Mouse (Mus musculus): ENCODE measurements around the gene Ajuba. TPM values are rescaled to one million over a fixed set of nuclear protein-coding genes. Genes with fewer than 3 reads are reported as not detected.

Gene Ajuba
- total RNA-seq, 2 experiments from 2014 or later: 5.7 to 5.8 TPM

DNA sequence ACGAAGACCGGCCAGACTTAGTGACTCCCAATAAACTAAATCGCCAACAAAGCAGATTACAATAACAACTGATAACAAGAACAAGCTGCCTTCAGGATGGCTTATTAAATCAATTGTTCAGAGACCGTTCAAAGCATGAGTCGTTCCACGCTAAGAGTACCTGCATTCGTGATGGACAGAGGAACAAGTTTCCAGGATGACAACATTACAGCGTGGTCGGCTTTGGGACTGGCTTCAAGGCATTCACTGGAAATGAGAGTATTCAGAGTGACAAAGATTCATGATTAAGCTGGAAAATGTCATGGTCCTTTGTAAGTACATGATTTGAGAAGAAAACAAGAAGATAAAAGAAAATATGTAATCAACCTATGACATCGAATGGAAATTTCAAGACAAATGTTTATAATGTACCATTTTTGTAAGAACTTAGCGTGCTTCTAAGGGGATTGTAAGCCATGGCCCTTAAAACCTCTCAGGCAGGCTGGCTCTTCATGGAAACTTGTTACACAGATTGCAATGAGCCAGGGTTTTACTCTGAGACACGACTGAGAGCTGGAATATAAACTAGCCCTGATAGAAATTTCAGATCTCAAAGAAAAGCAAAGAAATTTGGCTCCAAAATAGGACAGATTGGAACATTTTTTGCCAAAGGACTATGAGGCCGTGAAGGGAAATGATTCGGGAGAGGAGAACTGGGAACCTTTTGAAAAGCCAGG, 16.7 kb downstream of the Ajuba start:
- intact Hi-C loops (cut with DNase I; ENCODE audit: low total_unique reads): no loop called here
- no peak for DNase-seq

DNA sequence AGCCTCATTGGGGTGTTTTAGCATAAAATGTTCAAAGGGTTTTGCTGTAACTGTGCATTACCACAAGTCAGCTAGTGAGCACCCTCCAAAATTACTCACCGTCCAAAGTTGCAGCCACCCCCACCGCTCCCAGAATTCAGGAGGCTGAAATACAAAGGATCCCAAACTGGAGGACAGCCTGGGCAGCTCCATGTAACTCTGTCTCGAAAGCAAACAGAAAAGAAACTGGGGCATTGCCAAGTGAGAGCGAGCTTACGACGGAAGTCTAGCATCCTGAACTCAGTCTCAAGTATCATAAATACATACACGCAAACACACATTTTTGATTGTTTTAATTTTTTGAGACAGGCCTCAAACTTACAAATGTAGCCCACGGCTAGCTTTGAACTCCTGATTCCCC, 20.0 kb downstream of the Ajuba start:
- intact Hi-C loops (cut with DNase I; ENCODE audit: low total_unique reads): no loop called here

DNA sequence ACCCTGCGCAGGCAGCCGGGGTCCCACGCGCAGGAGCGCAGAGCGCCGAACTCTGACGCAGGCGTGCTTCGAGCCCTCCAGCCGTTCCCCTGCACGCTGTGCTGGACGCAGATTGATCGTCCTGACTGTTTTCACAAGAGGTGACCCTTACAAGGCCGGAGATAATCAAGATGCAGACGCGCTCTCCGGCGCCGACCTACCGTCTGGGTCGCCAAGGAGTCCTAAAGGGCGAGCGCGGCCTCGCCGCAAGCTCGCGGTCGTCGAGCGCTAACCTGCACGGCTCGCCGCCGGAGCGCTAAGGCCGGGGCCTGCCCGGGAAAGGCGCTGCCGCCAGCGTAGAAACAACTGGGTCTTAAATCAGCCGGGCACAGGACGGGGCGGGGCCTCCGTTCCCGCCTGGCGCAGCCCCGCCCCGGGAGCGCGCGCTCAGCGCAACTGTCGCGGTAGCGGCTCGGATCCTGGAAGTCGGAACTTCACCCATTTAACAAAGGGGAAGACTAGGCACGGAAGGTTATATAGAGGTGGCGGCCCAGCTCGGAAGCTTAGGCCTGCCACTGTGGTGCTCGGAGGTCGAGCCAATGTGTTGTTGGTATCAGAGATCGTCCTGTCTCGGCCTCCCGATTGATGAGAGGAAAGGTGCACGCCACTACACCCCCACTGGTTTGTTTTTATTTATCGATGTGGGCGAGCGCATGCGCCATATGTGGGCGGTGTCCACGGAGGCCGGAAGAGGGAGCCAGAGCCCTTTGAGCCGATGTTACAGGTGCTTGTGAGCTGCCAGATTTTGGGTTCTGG, 23.2 kb downstream of the Ajuba start, which contains the start of gene Haus4:
Gene Haus4 (minus strand): TSS at position 642 of the 795 bp plus-strand sequence.
- peak; percentile 81 for DNase-seq
- intact Hi-C loops (cut with DNase I; ENCODE audit: low total_unique reads): no loop called here

More for the DNA sequence above, 20.0 kb downstream of the Ajuba start:
- no peak for DNase-seq

DNA sequence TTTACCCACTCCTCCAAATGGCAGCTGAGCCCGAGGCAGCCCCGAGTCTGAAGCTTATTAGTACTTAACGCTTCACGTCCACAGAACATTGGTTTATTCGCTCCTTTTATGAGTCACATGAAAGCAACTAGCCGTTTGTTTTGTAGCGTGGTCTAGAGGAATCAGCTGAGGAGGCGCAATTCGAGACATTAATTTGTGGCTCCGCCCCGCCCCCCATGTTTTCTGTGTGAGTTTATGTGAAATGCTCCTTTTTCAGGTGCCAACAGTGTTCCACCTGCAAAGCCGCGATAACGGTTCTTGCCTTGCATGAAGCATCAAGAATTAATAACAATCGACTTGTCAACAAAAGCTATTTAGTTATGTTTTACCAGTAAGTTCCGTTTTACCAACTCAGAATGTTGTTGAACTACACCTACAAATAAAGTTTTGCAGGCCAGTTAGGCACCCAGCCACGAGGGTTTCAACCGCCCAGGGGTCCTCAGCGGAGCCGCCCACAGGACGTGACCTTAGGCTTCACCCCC, 23.8 kb downstream of the Ajuba start:
- no peak for DNase-seq
- intact Hi-C loops (cut with DNase I; ENCODE audit: low total_unique reads): no loop called here

DNA sequence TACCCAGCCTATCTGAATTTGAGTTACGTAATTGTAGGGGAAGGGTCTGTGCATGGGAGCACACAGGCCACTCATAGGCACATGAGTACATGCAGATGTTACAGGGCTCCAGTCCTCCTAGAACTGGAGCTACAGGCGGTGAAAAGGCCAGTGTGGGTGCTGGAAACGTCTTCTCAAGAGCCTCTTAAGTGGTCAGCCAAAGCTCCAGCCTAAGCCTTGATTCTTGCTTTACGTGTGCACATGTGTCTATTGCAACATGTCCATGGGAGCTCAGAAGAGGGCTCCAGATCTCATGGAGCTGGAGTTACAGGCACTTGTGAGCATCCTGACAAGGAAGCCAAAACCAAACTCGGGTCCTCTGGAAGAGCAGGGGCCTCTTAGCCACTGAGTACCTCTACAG, 32.7 kb downstream of the Ajuba start:
- intact Hi-C loops (cut with DNase I; ENCODE audit: low total_unique reads): no loop called here
- DNase-seq: no peak

DNA sequence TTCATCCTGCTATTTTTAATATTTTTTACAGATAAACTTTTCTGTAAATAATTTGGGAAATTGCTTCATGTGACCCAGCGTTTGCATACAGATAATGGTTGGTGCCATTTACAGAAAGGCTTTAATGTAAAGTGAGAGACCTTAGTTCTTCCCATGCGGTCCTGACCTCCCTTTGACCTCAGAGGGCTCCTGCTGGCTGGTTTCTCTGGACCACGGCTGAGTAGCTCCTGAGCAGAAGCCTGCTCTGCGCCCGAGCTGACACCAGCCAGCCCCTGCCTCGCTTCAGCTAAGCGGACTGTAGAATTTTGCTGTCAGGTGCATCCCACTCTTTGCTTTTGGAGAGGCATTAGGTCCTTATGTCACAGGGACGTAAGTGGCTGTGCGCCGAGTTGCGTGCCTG, 36.6 kb downstream of the Ajuba start:
- intact Hi-C loops (cut with DNase I; ENCODE audit: low total_unique reads): no loop called here
- DNase-seq: no peak

DNA sequence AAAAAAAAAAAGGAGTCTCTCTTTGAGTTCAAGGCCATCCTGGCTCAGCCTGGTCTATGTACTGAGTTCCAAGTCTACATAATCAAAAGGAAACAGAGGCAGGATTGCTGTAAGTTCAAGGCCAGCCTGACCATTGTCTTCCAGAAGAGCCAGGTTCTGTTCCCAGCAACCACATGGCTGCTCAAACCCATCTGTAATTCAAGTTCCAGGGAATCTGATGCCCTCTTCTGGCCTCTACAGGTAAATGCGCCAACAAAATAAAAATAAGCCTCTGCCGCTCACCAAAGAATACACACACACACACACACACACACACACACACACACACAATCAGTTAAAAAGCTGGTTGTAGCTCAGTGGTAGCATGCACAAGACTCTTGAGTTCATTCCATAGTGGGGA, 38.8 kb downstream of the Ajuba start:
- intact Hi-C loops (cut with DNase I; ENCODE audit: low total_unique reads): no loop called here
- no peak for DNase-seq

DNA sequence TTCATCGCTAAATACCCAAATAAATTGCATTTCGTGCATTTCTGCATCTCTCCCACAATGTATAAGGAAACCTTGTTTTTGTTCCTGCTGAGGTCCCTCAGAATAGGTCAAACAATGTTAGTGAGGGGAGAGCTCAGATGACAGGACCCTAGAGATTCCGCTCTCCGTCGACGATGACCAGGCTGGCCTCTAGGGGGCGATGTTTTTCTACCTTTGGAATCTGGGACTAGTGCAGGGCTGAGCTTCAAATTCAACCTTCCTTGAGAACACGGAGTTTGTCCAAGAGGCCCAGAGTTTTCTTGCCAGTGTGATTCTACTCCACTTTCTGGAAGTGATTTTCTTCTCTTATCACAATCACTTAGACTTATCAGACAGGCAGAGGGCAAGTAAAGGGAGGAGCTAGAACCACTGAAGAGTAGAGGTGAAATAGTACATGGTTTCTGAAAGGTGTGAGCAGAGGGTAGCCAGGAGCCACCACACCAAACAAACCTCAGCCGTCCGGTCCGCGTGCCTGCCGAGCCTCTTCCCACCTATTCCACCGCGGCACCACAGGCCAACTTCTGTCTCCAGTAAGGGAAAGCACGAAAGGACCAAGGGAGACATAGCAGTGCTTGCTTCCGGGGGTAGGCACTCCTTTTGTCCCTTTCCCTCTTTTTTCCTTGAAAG, 48.8 kb downstream of the Ajuba start:
- peak; percentile 77 for DNase-seq
- intact Hi-C loops (cut with DNase I; ENCODE audit: low total_unique reads): no loop called here

DNA sequence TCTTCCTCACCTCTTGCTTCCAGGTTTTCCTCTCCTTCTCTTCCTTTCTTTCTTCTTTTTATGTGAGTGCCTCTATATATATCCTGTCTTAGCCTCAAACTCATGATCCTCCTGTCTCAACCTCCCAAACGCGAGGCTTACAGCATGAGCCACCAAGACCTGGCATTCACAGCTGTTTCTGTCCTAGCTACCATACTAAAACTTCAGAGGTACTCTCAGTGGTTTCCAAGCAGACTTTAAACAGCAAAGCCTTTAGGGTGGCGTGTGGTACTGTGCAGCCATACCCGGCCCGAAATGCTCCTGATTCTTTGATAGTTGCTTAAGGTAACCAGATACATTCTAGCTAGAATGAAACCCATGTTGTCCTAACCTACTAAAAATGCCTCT, 49.4 kb downstream of the Ajuba start:
- DNase-seq: no peak
- intact Hi-C loops (cut with DNase I; ENCODE audit: low total_unique reads): no loop called here

DNA sequence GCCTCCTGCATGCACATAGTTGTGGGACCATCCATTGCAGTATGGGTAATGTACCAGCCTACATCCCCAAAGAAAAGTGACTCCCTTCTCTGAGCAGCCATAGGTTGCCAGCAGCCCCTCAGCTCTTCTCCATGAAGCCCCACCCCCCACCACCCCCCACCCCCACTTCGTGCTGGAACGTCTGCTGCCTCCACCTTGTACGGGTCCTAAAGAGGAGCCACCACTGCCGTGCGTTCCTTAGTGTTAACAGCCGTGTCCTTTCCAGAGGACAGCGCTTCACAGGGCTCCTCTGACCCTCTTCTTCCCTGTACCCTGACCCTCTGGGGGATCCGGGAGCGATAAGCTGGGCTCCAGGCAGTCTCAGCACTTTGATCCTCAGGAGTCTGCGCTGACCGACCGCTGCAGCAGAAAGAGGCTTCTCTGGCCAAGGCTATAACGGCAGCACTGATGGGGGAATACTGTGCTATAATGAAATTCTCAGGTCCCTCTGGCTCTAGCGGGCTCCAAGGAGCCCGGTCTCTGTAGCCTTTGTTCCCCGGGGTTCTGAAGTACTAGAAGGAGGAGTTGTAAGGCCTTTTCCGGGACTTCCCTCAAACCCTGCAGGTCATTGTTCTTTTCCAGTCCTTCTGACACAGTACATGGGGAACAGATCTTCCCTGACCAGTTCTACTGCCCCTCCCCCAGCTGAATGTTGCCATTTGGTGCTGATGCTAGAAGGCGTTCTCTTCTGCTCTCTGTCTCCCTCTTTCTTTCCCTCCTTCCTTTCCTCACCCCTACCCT, 49.9 kb downstream of the Ajuba start:
- no peak for DNase-seq
- intact Hi-C loops (cut with DNase I; ENCODE audit: low total_unique reads): no loop called here

DNA sequence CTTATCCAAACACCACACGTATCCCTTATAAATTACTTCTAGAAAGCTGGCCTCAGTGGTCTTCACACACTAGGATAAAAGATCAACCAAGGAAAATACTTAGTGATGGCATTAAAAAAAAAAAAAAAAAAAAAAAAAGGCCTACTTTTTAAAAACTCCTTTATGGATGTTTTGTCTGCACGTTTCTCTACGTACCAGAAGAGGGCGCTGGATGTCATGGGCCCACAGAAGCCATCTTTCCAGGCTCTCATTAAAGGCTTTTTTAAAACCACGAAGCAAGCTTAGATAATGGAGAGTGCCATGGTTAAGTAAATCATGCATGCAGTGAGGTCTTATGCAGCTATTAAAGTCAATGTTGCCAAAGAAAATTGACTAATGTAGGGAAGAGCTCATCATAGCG, 53.8 kb downstream of the Ajuba start:
- intact Hi-C loops (cut with DNase I; ENCODE audit: low total_unique reads): no loop called here
- DNase-seq: no peak

Small RNA genes within 50 kb of the gene (microRNA-seq; reads per million reads assigned to microRNA genes)
- 0 reads per million in 2 experiments for gene Mir686

Other genes with a start within 250 kb of the Ajuba start
- gene Oxa1l, start 216.7 kb downstream of the Ajuba start, total RNA-seq (2021): 10 to 100 TPM; 54.7 to 57.7 TPM
- gene Slc7a7, start 159.8 kb downstream of the Ajuba start, total RNA-seq (2021): 1 to 10 TPM; 2.9 to 3.4 TPM
- gene Mrpl52, start 150.6 kb downstream of the Ajuba start, total RNA-seq (2021): 100 to 1,000 TPM; 107 to 116 TPM
- gene Mmp14, start 145.9 kb downstream of the Ajuba start, total RNA-seq (2021): 10 to 100 TPM; 52.0 to 68.1 TPM
- 10 to 100 TPM; 33.5 to 37.2 TPM for gene Lrp10, start 113.4 kb downstream of the Ajuba start, total RNA-seq (2021)
- gene Rem2, start 101.5 kb downstream of the Ajuba start, total RNA-seq (2021): not detected
- gene Prmt5, start 60.0 kb downstream of the Ajuba start, total RNA-seq (2021): 10 to 100 TPM; 27.9 to 28.9 TPM
- 1 to 10 TPM; 5.8 to 6.5 TPM for gene Haus4, start 22.9 kb downstream of the Ajuba start, total RNA-seq (2021)
- gene 4931414P19Rik, start 28.4 kb upstream of the Ajuba start, total RNA-seq (2021): 1 to 10 TPM; 2.9 to 3.3 TPM
- gene Psmb5, start 40.5 kb upstream of the Ajuba start, total RNA-seq (2021): 100 to 1,000 TPM; 196 to 203 TPM
- gene Psmb11, start 43.9 kb upstream of the Ajuba start, total RNA-seq (2021): not detected
- gene Gm17606, start 63.4 kb upstream of the Ajuba start, total RNA-seq (2021): not detected
- gene Cdh24, start 63.8 kb upstream of the Ajuba start, total RNA-seq (2021): under 1 TPM; 0.53 to 0.55 TPM
- 10 to 100 TPM; 10.1 to 11.8 TPM for gene 1700123O20Rik, start 108.7 kb upstream of the Ajuba start, total RNA-seq (2021)
- gene Acin1, start 109.4 kb upstream of the Ajuba start, total RNA-seq (2021): 10 to 100 TPM; 68.1 to 73.8 TPM
- not detected for gene Gm29776, start 121.3 kb upstream of the Ajuba start, total RNA-seq (2021)
- not detected for gene Cebpe, start 134.6 kb upstream of the Ajuba start, total RNA-seq (2021)
- gene Slc7a8, start 204.4 kb upstream of the Ajuba start, total RNA-seq (2021): 10 to 100 TPM in 1 of 2 experiments, 1 to 10 TPM in 1; 7.5 to 18.5 TPM
- gene Rnf212b, start 236.6 kb upstream of the Ajuba start, total RNA-seq (2021): under 1 TPM in 1 of 2 experiments, not detected in 1; 0.29 TPM

Data from gastrocnemius, postnatal 14 days (tissue).